Mouse (Mus musculus): ENCODE data around the gene Upb1. TPM values are rescaled to one million over a fixed set of nuclear protein-coding genes. Genes with fewer than 3 reads are reported as not detected.
"Not testable (repeated sequence)": the region's sequence is repeated elsewhere in the genome, so short reads cannot be mapped to it uniquely, and the experiment has no call there.

Upb1 gene
- polyA plus RNA-seq, 1 experiment from 2014 or later: 0.11 TPM

- ATAC-seq (ENCODE audit: low FRiP score) (no peak), DNase-seq (ENCODE audit: low spot score) (no peak)
- Histone ChIP-seq H3K9ac (ENCODE audit: low read depth, low read length) (no peak overlapping the region), H3K27me3 (ENCODE audit: control insufficient read depth, insufficient read depth, low read length) (no peaks in the 10 kb centered on the region), H3K4me2 (replicated peaks; ENCODE audit: low read depth, low read length) (no peak overlapping the region), H3K4me3 (ENCODE audit: low read depth, low read length) (no peak overlapping the region), H3K4me1 (replicated peaks; ENCODE audit: control insufficient read depth, insufficient read depth, low read length) (no peaks in the 10 kb centered on the region), H3K27ac (ENCODE audit: low read depth, low read length) (no peak overlapping the region), H3K36me3 (ENCODE audit: control insufficient read depth, insufficient read depth, low read length) (no peaks in the 10 kb centered on the region), H3K9me3 (ENCODE audit: control insufficient read depth, low read length) (no peaks in the 10 kb centered on the region)
- WGBS: 91% methylated on average over 2 of the region's 2 CpGs
Measured at GRCm38 (mm10) chr10:75390156-75390555, 10.8 kb upstream of the Upb1 start.

GRCm38 (mm10) chr10:75390832-75391231 is 10.1 kb upstream of the Upb1 start:
- no peak overlapping the region for H3K4me2 ChIP-seq (replicated peaks; ENCODE audit: low read depth, low read length)
- no peak for ATAC-seq (ENCODE audit: low FRiP score)
- H3K27ac ChIP-seq (ENCODE audit: low read depth, low read length): no peak overlapping the region
- WGBS: 85% methylated on average over 4 of the region's 4 CpGs
- no peak overlapping the region for H3K4me3 ChIP-seq (ENCODE audit: low read depth, low read length)
- H3K9ac ChIP-seq (ENCODE audit: low read depth, low read length): no peak overlapping the region
- no peaks in the 10 kb centered on the region for H3K36me3 ChIP-seq (ENCODE audit: control insufficient read depth, insufficient read depth, low read length)
- H3K9me3 ChIP-seq (ENCODE audit: control insufficient read depth, low read length): no peaks in the 10 kb centered on the region
- no peaks in the 10 kb centered on the region for H3K4me1 ChIP-seq (replicated peaks; ENCODE audit: control insufficient read depth, insufficient read depth, low read length)
- no peak for DNase-seq (ENCODE audit: low spot score)
- H3K27me3 ChIP-seq (ENCODE audit: control insufficient read depth, insufficient read depth, low read length): no peaks in the 10 kb centered on the region

- Histone ChIP-seq H3K9me3 (ENCODE audit: control insufficient read depth, low read length) (no peaks in the 10 kb centered on the region), H3K4me2 (replicated peaks; ENCODE audit: low read depth, low read length) (no peak overlapping the region), H3K27me3 (ENCODE audit: control insufficient read depth, insufficient read depth, low read length) (no peaks in the 10 kb centered on the region), H3K36me3 (ENCODE audit: control insufficient read depth, insufficient read depth, low read length) (no peaks in the 10 kb centered on the region), H3K27ac (ENCODE audit: low read depth, low read length) (no peak overlapping the region), H3K4me3 (ENCODE audit: low read depth, low read length) (no peak overlapping the region), H3K4me1 (replicated peaks; ENCODE audit: control insufficient read depth, insufficient read depth, low read length) (no peaks in the 10 kb centered on the region), H3K9ac (ENCODE audit: low read depth, low read length) (no peak overlapping the region)
- ATAC-seq (ENCODE audit: low FRiP score) (no peak), DNase-seq (ENCODE audit: low spot score) (no peak)
- WGBS: 87% methylated on average over 8 of the region's 8 CpGs
Measured at GRCm38 (mm10) chr10:75394796-75395195, 6.1 kb upstream of the Upb1 start.

GRCm38 (mm10) chr10:75396966-75397365 is 3.9 kb upstream of the Upb1 start:
- Histone ChIP-seq H3K4me2 (replicated peaks; ENCODE audit: low read depth, low read length) (no peak overlapping the region), H3K9ac (ENCODE audit: low read depth, low read length) (no peak overlapping the region), H3K36me3 (ENCODE audit: control insufficient read depth, insufficient read depth, low read length) (no peaks in the 10 kb centered on the region), H3K9me3 (ENCODE audit: control insufficient read depth, low read length) (no peaks in the 10 kb centered on the region), H3K27ac (ENCODE audit: low read depth, low read length) (no peak overlapping the region), H3K4me1 (replicated peaks; ENCODE audit: control insufficient read depth, insufficient read depth, low read length) (no peaks in the 10 kb centered on the region), H3K27me3 (ENCODE audit: control insufficient read depth, insufficient read depth, low read length) (no peaks in the 10 kb centered on the region), H3K4me3 (ENCODE audit: low read depth, low read length) (no peak overlapping the region)
- whole genome bisulfite sequencing: 53% methylated on average over 14 of the region's 14 CpGs
- DNase-seq (ENCODE audit: low spot score) (peak; percentile 18), ATAC-seq (ENCODE audit: low FRiP score) (no peak)

- no peak for ATAC-seq (ENCODE audit: low FRiP score)
Measured at GRCm38 (mm10) chr10:75405916-75406315, 5.0 kb downstream of the Upb1 start.

GRCm38 (mm10) chr10:75406755-75407154 is 5.8 kb downstream of the Upb1 start:
- Histone ChIP-seq H3K9ac (ENCODE audit: low read depth, low read length) (no peak overlapping the region), H3K4me3 (ENCODE audit: low read depth, low read length) (no peak overlapping the region), H3K4me1 (replicated peaks; ENCODE audit: control insufficient read depth, insufficient read depth, low read length) (no peaks in the 10 kb centered on the region), H3K9me3 (ENCODE audit: control insufficient read depth, low read length) (no peaks in the 10 kb centered on the region), H3K27ac (ENCODE audit: low read depth, low read length) (no peak overlapping the region), H3K36me3 (ENCODE audit: control insufficient read depth, insufficient read depth, low read length) (no peaks in the 10 kb centered on the region), H3K27me3 (ENCODE audit: control insufficient read depth, insufficient read depth, low read length) (no peaks in the 10 kb centered on the region), H3K4me2 (replicated peaks; ENCODE audit: low read depth, low read length) (no peak overlapping the region)
- ATAC-seq (ENCODE audit: low FRiP score) (no peak), DNase-seq (ENCODE audit: low spot score) (no peak)
- 47% methylated on average over 13 of the region's 13 CpGs for WGBS

More at GRCm38 (mm10) chr10:75405916-75406315, 5.0 kb downstream of the Upb1 start:
- DNase-seq (ENCODE audit: low spot score): no peak
- no peaks in the 10 kb centered on the region for H3K27me3 ChIP-seq (ENCODE audit: control insufficient read depth, insufficient read depth, low read length)
- no peak overlapping the region for H3K4me3 ChIP-seq (ENCODE audit: low read depth, low read length)
- H3K4me2 ChIP-seq (replicated peaks; ENCODE audit: low read depth, low read length): no peak overlapping the region
- no peak overlapping the region for H3K27ac ChIP-seq (ENCODE audit: low read depth, low read length)
- no peaks in the 10 kb centered on the region for H3K9me3 ChIP-seq (ENCODE audit: control insufficient read depth, low read length)
- H3K36me3 ChIP-seq (ENCODE audit: control insufficient read depth, insufficient read depth, low read length): no peaks in the 10 kb centered on the region
- no peak overlapping the region for H3K9ac ChIP-seq (ENCODE audit: low read depth, low read length)
- no peaks in the 10 kb centered on the region for H3K4me1 ChIP-seq (replicated peaks; ENCODE audit: control insufficient read depth, insufficient read depth, low read length)
- 91% methylated on average over 8 of the region's 8 CpGs for WGBS

- Histone ChIP-seq H3K27me3 (ENCODE audit: control insufficient read depth, insufficient read depth, low read length) (no peaks in the 10 kb centered on the region), H3K9me3 (ENCODE audit: control insufficient read depth, low read length) (no peaks in the 10 kb centered on the region), H3K36me3 (ENCODE audit: control insufficient read depth, insufficient read depth, low read length) (no peaks in the 10 kb centered on the region), H3K4me1 (replicated peaks; ENCODE audit: control insufficient read depth, insufficient read depth, low read length) (no peaks in the 10 kb centered on the region), H3K27ac (ENCODE audit: low read depth, low read length) (no peak overlapping the region), H3K4me3 (ENCODE audit: low read depth, low read length) (no peak overlapping the region), H3K4me2 (replicated peaks; ENCODE audit: low read depth, low read length) (no peak overlapping the region), H3K9ac (ENCODE audit: low read depth, low read length) (no peak overlapping the region)
- DNase-seq (ENCODE audit: low spot score) (no peak), ATAC-seq (ENCODE audit: low FRiP score) (no peak)
- 72% methylated on average over 4 of the region's 4 CpGs for WGBS
Measured at GRCm38 (mm10) chr10:75407741-75408140, 6.8 kb downstream of the Upb1 start.

- H3K27ac ChIP-seq (ENCODE audit: low read depth, low read length); ATAC-seq (ENCODE audit: low FRiP score): not testable (repeated sequence)
- 36% methylated on average over 8 of the region's 10 CpGs for WGBS
Measured at GRCm38 (mm10) chr10:75411343-75412113, 10.6 kb downstream of the Upb1 start.

More at GRCm38 (mm10) chr10:75411343-75412113, 10.6 kb downstream of the Upb1 start:
- not testable (repeated sequence) for H3K4me1 ChIP-seq (replicated peaks; ENCODE audit: control insufficient read depth, insufficient read depth, low read length); DNase-seq (ENCODE audit: low spot score); H3K9me3 ChIP-seq (ENCODE audit: control insufficient read depth, low read length); H3K4me2 ChIP-seq (replicated peaks; ENCODE audit: low read depth, low read length); H3K27me3 ChIP-seq (ENCODE audit: control insufficient read depth, insufficient read depth, low read length); H3K36me3 ChIP-seq (ENCODE audit: control insufficient read depth, insufficient read depth, low read length); H3K4me3 ChIP-seq (ENCODE audit: low read depth, low read length); H3K9ac ChIP-seq (ENCODE audit: low read depth, low read length)

Data from hindbrain, embryonic 11.5 days (tissue).